ENCODE assay signal across 23 mouse cellular contexts in genomic region chr9:115919736-115920135, GRCm38 (mm10). TPM values are rescaled to one million over a fixed set of nuclear protein-coding genes. Genes with fewer than 3 reads are reported as not detected.
"Had no signal": no experiment of that assay in that cellular context is flagged by ENCODE, and none has a peak within 500 bp of the region (broad histone marks: within the 10 kb centered on the region; RNA-seq: fewer than 3 reads in every experiment).

No protein-coding gene starts in this region.

- H3K27me3 ChIP-seq: heart, embryonic 12.5 days; hindbrain, embryonic 13.5 days; hindbrain, embryonic 15.5 days; limb, embryonic 12.5 days; liver, embryonic 13.5 days; liver, embryonic 15.5 days had no signal

- H3K4me2 ChIP-seq: heart, embryonic 12.5 days; hindbrain, embryonic 13.5 days; hindbrain, embryonic 15.5 days; limb, embryonic 12.5 days; liver, embryonic 11.5 days; liver, embryonic 13.5 days; liver, embryonic 15.5 days had no signal

- H3K4me1 ChIP-seq: liver, embryonic 13.5 days; liver, embryonic 15.5 days had no signal

- DNase-seq: forebrain, postnatal 0 days; gastrocnemius, postnatal 14 days; gastrocnemius, postnatal 36 days; heart, adult 11 months; heart, adult 2 months; heart, postnatal 10 days; kidney, adult 2 months; kidney, postnatal 10 days; kidney, postnatal 25 days; kidney, postnatal 4 days; liver; liver, embryonic 13.5 days; liver, postnatal 0 days had no signal

- ATAC-seq: forebrain, postnatal 0 days; hindbrain, postnatal 0 days; liver, postnatal 0 days had no signal

- H3K4me3 ChIP-seq: heart, adult 2 months; heart, embryonic 12.5 days; hindbrain, embryonic 13.5 days; hindbrain, embryonic 15.5 days; layer of hippocampus, adult 2 months; limb, embryonic 10.5 days; limb, embryonic 12.5 days; liver, embryonic 13.5 days; liver, embryonic 15.5 days had no signal

- H3K9me3 ChIP-seq: hindbrain, embryonic 13.5 days; hindbrain, embryonic 15.5 days; limb, embryonic 10.5 days; liver, embryonic 13.5 days; liver, embryonic 15.5 days had no signal

- H3K9ac ChIP-seq: forebrain, postnatal 0 days; heart, embryonic 12.5 days; hindbrain, embryonic 13.5 days; hindbrain, embryonic 15.5 days; limb, embryonic 12.5 days; liver, embryonic 13.5 days; liver, embryonic 15.5 days; liver, postnatal 0 days had no signal

- H3K36me3 ChIP-seq: heart, embryonic 12.5 days; hindbrain, embryonic 13.5 days; hindbrain, embryonic 15.5 days; limb, embryonic 10.5 days; limb, embryonic 12.5 days; liver, embryonic 13.5 days; liver, embryonic 15.5 days had no signal

- H3K27ac ChIP-seq: heart, adult 2 months; hindbrain, embryonic 13.5 days; hindbrain, embryonic 15.5 days; hindbrain, postnatal 0 days; layer of hippocampus, adult 2 months; limb, embryonic 10.5 days; limb, embryonic 12.5 days; liver, embryonic 13.5 days; liver, embryonic 15.5 days had no signal

RNA-seq across cellular contexts. Expression of gene Gadl1, which starts 10.5 kb away (rescaled TPM):
- total RNA-seq: heart, adult 2 months; hindbrain, postnatal 0 days had no signal
- polyA plus RNA-seq: gonadal fat pad, adult 2 months; kidney, adult 2 months had no signal
